Mouse (Mus musculus) lung, adult 2 months (tissue): ENCODE results near the gene Trim44.

ENCODE experiments used
- CTCF ChIP-seq: fragments of 200-500 bp; IDR thresholded peaks from 2 replicates; pipeline ENCODE4 v1.5.1; 2011; ENCODE audit warnings: mild to moderate bottlenecking, low read length, control low read depth; ENCODE audit not compliant: insufficient read depth
- POLR2A ChIP-seq: fragments of 200-500 bp; IDR thresholded peaks from 2 replicates; pipeline ENCODE4 v1.6.1; 2011; ENCODE audit warnings: low read depth, mild to moderate bottlenecking, control low read depth, low read length, borderline replicate concordance; ENCODE audit errors: extremely low read depth

- TF ChIP-seq CTCF (no peak), POLR2A (no peak)
These were observed 14.2 kb downstream of the Trim44 start for GRCm38 (mm10) chr2:102393457-102393856.
